Comparison of ENCODE assay signal across 26 mouse cellular contexts in the genomic region with DNA sequence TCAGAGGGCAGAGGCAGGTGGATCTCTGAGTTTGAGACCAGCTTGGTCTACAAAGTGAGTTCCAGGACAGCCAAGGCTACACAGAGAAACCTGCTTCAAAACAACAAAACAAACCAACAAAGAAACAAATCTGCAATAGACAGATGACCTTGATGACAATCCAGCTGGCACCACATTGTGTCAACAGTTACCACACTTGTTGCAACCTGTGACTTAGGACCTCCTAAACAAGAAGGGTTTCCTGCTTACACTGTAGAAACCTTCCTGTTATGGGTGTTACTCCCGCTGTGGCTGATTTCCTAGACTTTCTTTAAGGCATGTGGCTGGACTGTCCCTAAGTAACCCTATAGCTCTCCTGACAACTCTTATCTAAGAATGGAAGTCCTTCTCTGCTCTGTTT. TPM values are rescaled to one million over a fixed set of nuclear protein-coding genes. Genes with fewer than 3 reads are reported as not detected.
DNase-seq lines count a peak whose midpoint lies in the region; ATAC-seq and TF ChIP-seq lines count a peak whose summit lies in the region.
"Had no signal": no experiment of that assay in that cellular context is flagged by ENCODE, and none has a peak within 500 bp of the region (broad histone marks: within the 10 kb centered on the region; RNA-seq: fewer than 3 reads in every experiment).

No protein-coding gene starts in this region.

- H3K27me3 ChIP-seq in liver, adult 2 months (ENCODE audit: control insufficient read depth, insufficient read depth, low read length) = no peaks in the 10 kb centered on the region
- H3K27me3 ChIP-seq in liver, embryonic 11.5 days (replicated peaks; ENCODE audit: control insufficient read depth, insufficient read depth, low read length) = no peaks in the 10 kb centered on the region
- H3K27me3 ChIP-seq: embryonic facial prominence, embryonic 13.5 days; forebrain, embryonic 12.5 days; hindbrain, embryonic 12.5 days had no signal

- peaks cover 41% of the 10 kb centered on the region for H3K36me3 ChIP-seq in liver, adult 2 months (ENCODE audit: control insufficient read depth, insufficient read depth, low read length)
- H3K36me3 ChIP-seq in liver, embryonic 11.5 days (ENCODE audit: control insufficient read depth, insufficient read depth, low read length) = peaks cover 38% of the 10 kb centered on the region

- peaks cover 7% of the 10 kb centered on the region; the same call in 1 of the 2 replicates for H3K79me2 ChIP-seq in liver, adult 2 months (ENCODE audit: control insufficient read depth, insufficient read depth, low read length)

- no peak for TF ChIP-seq CTCF in liver, adult 2 months (IDR thresholded peaks at IDR 0.05; ENCODE audit: low read depth, low read length)
- no peak for TF ChIP-seq CTCF in lung, adult 2 months (IDR thresholded peaks at IDR 0.05; ENCODE audit: insufficient read depth, low read length)

- no peak overlapping the region for H3K4me3 ChIP-seq in liver, adult 2 months (ENCODE audit: insufficient read depth, low read depth, low read length)
- H3K4me3 ChIP-seq in liver, embryonic 11.5 days (ENCODE audit: low read depth, low read length) = no peak overlapping the region
- no peak overlapping the region for H3K4me3 ChIP-seq in lung, adult 2 months (replicated peaks; ENCODE audit: extremely low read depth, low read depth, low read length)
- H3K4me3 ChIP-seq: embryonic facial prominence, embryonic 13.5 days; forebrain, embryonic 12.5 days; heart, embryonic 10.5 days; hindbrain, embryonic 12.5 days had no signal

- no peak; the same call in 1 of the 2 replicates for ATAC-seq in liver, embryonic 11.5 days (replicated peaks; ENCODE audit: low FRiP score)
- ATAC-seq: CD4-positive, CD25-positive, alpha-beta regulatory T cell, adult 4 months; forebrain, embryonic 16.5 days; hindbrain, embryonic 16.5 days; inflammation-experienced regulatory T-cells, adult 6 months had no signal

- H3K27ac ChIP-seq in liver, adult 2 months (replicated peaks; ENCODE audit: insufficient read depth, low read depth, low read length) = peak overlapping the region; percentile 72
- no peak overlapping the region for H3K27ac ChIP-seq in liver, embryonic 11.5 days (ENCODE audit: low read depth, low read length)
- H3K27ac ChIP-seq: embryonic facial prominence, embryonic 13.5 days; forebrain, embryonic 12.5 days; heart, embryonic 10.5 days; hindbrain, embryonic 12.5 days had no signal

- no peaks in the 10 kb centered on the region for H3K9me3 ChIP-seq in liver, embryonic 11.5 days (ENCODE audit: control insufficient read depth, low read length)
- H3K9me3 ChIP-seq: embryonic facial prominence, embryonic 13.5 days; forebrain, embryonic 12.5 days; G1E; heart, embryonic 10.5 days; hindbrain, embryonic 12.5 days had no signal

- H3K4me1 ChIP-seq in liver, adult 2 months (ENCODE audit: control insufficient read depth, insufficient read depth, low read length) = peaks cover 15% of the 10 kb centered on the region
- no peaks in the 10 kb centered on the region for H3K4me1 ChIP-seq in liver, embryonic 11.5 days (replicated peaks; ENCODE audit: control insufficient read depth, insufficient read depth, low read length)
- peaks cover 5% of the 10 kb centered on the region; the same call in 1 of the 2 replicates for H3K4me1 ChIP-seq in lung, adult 2 months (ENCODE audit: control insufficient read depth, insufficient read depth, low read length)
- H3K4me1 ChIP-seq: embryonic facial prominence, embryonic 13.5 days; forebrain, embryonic 12.5 days; heart, embryonic 10.5 days; hindbrain, embryonic 12.5 days had no signal

- no peak overlapping the region for H3K4me2 ChIP-seq in liver, embryonic 11.5 days
- H3K4me2 ChIP-seq: embryonic facial prominence, embryonic 13.5 days; forebrain, embryonic 12.5 days; hindbrain, embryonic 12.5 days had no signal

- WGBS in liver, adult 2 months = 13% methylated on average over 1 of the region's 1 CpGs
- WGBS in liver, embryonic 11.5 days = 79% methylated on average over 1 of the region's 1 CpGs
- 49% methylated on average over 1 of the region's 1 CpGs for WGBS in lung, adult 2 months

- no peak for TF ChIP-seq POLR2A in liver, adult 2 months (IDR thresholded peaks at IDR 0.05; ENCODE audit: extremely low read depth, insufficient read depth, low read length)
- TF ChIP-seq POLR2A in lung, adult 2 months (IDR thresholded peaks at IDR 0.05; ENCODE audit: borderline replicate concordance, extremely low read depth, low read depth, low read length) = no peak

- DNase-seq in liver, adult 2 months (ENCODE audit: extremely low read depth, low read depth, low spot score) = peak; percentile 96
- DNase-seq in liver, embryonic 11.5 days (ENCODE audit: low spot score) = no peak
- DNase-seq in lung, postnatal 36 days = peak; percentile 32
- no peak for DNase-seq in lung, adult 2 months
- peak; percentile 33 to 52 for DNase-seq in adrenal gland, postnatal 36 days
- no peak for DNase-seq in cerebellum, adult 18-20 months
- DNase-seq in left cerebral cortex, adult 18-20 months (ENCODE audit: low spot score in 2 of 2) = no peak
- DNase-seq: B cell, adult 2 months; cerebellum, adult 11 months; cerebellum, adult 9-10 months; cerebellum, postnatal 36 days; gastrocnemius, postnatal 10 days; heart, adult 18-20 months; heart, postnatal 10 days; heart, postnatal 4 days had no signal

- H3K9ac ChIP-seq in liver, adult 2 months (ENCODE audit: low read depth, low read length) = no peak overlapping the region
- H3K9ac ChIP-seq in liver, embryonic 11.5 days (ENCODE audit: low read depth, low read length) = no peak overlapping the region
- H3K9ac ChIP-seq: embryonic facial prominence, embryonic 13.5 days; forebrain, embryonic 12.5 days; hindbrain, embryonic 12.5 days had no signal

RNA-seq across cellular contexts. Expression of gene Cdc26, which starts 12.6 kb away (rescaled TPM):
- 46.9 and 52.6 TPM in 2 replicates for total RNA-seq in liver, adult 2 months (2014; rRNA removed)
- 13.5 and 14.8 TPM in 2 replicates for polyA plus RNA-seq in liver, adult 2 months (2012; rRNA removed)
- 155 and 156 TPM in 2 replicates for polyA plus RNA-seq in liver, embryonic 11.5 days (2014; fragmentation: Nextera tagmentation; extraction: Ambion mirVana)
- polyA plus RNA-seq in lung, adult 2 months (2012; rRNA removed) = 20.9 and 31.5 TPM in 2 replicates
- total RNA-seq in adrenal gland, postnatal 36 days (2021) = 10 to 100 TPM; 61.6 to 78.0 TPM
- 10 to 100 TPM; 47.9 to 49.7 TPM for total RNA-seq in left cerebral cortex, adult 18-20 months (2021)

RNA-seq across cellular contexts. Expression of gene Prpf4, which starts 12.8 kb away (rescaled TPM):
- 3.9 and 4.6 TPM in 2 replicates for total RNA-seq in liver, adult 2 months (2014; rRNA removed)
- 4.4 and 7.3 TPM in 2 replicates for polyA plus RNA-seq in liver, adult 2 months (2012; rRNA removed)
- 30.7 and 30.8 TPM in 2 replicates for polyA plus RNA-seq in liver, embryonic 11.5 days (2014; fragmentation: Nextera tagmentation; extraction: Ambion mirVana)
- polyA plus RNA-seq in lung, adult 2 months (2012; rRNA removed) = 6.3 and 7.9 TPM in 2 replicates
- 10 to 100 TPM; 25.3 to 27.4 TPM for total RNA-seq in adrenal gland, postnatal 36 days (2021)
- 10 to 100 TPM; 13.0 to 14.2 TPM for total RNA-seq in left cerebral cortex, adult 18-20 months (2021)

RNA-seq across cellular contexts. Expression of gene Slc31a1, which starts 35.3 kb away (rescaled TPM):
- total RNA-seq in liver, adult 2 months (2014; rRNA removed) = 88.4 and 91.4 TPM in 2 replicates
- 75.3 and 81.5 TPM in 2 replicates for polyA plus RNA-seq in liver, adult 2 months (2012; rRNA removed)
- polyA plus RNA-seq in liver, embryonic 11.5 days (2014; fragmentation: Nextera tagmentation; extraction: Ambion mirVana) = 48.6 and 56.8 TPM in 2 replicates
- polyA plus RNA-seq in lung, adult 2 months (2012; rRNA removed) = 23.2 and 29.3 TPM in 2 replicates
- total RNA-seq in adrenal gland, postnatal 36 days (2021) = 10 to 100 TPM; 45.7 to 48.4 TPM
- total RNA-seq in left cerebral cortex, adult 18-20 months (2021) = 10 to 100 TPM; 10.7 to 11.3 TPM

RNA-seq across cellular contexts. Expression of gene Fkbp15, which starts 35.5 kb away (rescaled TPM):
- total RNA-seq in liver, adult 2 months (2014; rRNA removed) = 22.7 and 24.5 TPM in 2 replicates
- polyA plus RNA-seq in liver, adult 2 months (2012; rRNA removed) = 17.4 and 20.0 TPM in 2 replicates
- 26.9 and 29.9 TPM in 2 replicates for polyA plus RNA-seq in liver, embryonic 11.5 days (2014; fragmentation: Nextera tagmentation; extraction: Ambion mirVana)
- polyA plus RNA-seq in lung, adult 2 months (2012; rRNA removed) = 35.6 and 41.5 TPM in 2 replicates
- total RNA-seq in adrenal gland, postnatal 36 days (2021) = 10 to 100 TPM; 31.8 to 36.3 TPM
- total RNA-seq in left cerebral cortex, adult 18-20 months (2021) = 10 to 100 TPM; 32.8 to 33.2 TPM

RNA-seq across cellular contexts. Expression of gene Rnf183, which starts 39.2 kb away (rescaled TPM):
- total RNA-seq in liver, adult 2 months (2014; rRNA removed) = not detected in 2 replicates
- polyA plus RNA-seq in liver, adult 2 months (2012; rRNA removed) = not detected in 2 replicates
- polyA plus RNA-seq in liver, embryonic 11.5 days (2014; fragmentation: Nextera tagmentation; extraction: Ambion mirVana) = not detected in 2 replicates
- 1.0 and 1.7 TPM in 2 replicates for polyA plus RNA-seq in lung, adult 2 months (2012; rRNA removed)
- under 1 TPM in 1 of 2 experiments, not detected in 1; 0.56 TPM for total RNA-seq in adrenal gland, postnatal 36 days (2021)
- not detected for total RNA-seq in left cerebral cortex, adult 18-20 months (2021)
- total RNA-seq: G1E; gastrocnemius, postnatal 10 days; gastrocnemius, postnatal 4 days; heart, adult 18-20 months; heart, postnatal 10 days; heart, postnatal 4 days had no signal
- polyA plus RNA-seq: embryonic facial prominence, embryonic 13.5 days; forebrain, embryonic 12.5 days; forebrain, embryonic 16.5 days; G1E; heart, embryonic 10.5 days; heart, embryonic 14.5 days; hindbrain, embryonic 12.5 days; inflammation-experienced regulatory T-cells, adult 6 months had no signal

Comparison
In these comparisons a context has a peak if more than half of its experiments do, and no peak if none do; other contexts are left out.
1. DNase-seq: peak in liver, adult 2 months (single experiment), lung, postnatal 36 days (single experiment) and adrenal gland, postnatal 36 days (2 of 2); none in liver, embryonic 11.5 days (single experiment), lung, adult 2 months (single experiment), cerebellum, adult 18-20 months (0 of 2) and left cerebral cortex, adult 18-20 months (0 of 2).